Mouse (Mus musculus): ENCODE results near the gene Elovl5. TPM values are rescaled to one million over a fixed set of nuclear protein-coding genes. Genes with fewer than 3 reads are reported as not detected.

Gene Elovl5
- polyA plus RNA-seq, 1 experiment, result 6.4 TPM

DNA sequence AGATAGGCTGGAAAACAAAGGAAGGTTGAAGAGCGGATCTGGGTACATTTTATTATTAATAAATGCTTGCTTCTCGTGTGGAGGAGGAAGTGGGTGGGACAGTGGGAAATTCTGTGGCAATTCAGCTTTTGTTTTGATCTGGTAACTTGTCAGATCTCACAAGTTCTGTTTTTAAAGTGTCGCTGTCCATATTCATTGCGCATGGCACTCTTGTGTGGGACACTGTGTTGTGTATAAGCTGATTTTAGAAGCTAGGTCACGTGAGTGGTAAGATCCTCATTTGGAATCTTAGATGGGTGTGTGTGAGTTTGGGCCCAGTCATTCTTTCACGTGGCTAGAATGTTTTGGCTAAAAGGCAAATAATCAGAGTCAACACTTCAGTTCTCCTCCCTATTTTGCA, 44.2 kb downstream of the Elovl5 start:
- no peak for TF ChIP-seq GATA1 (IDR thresholded peaks at IDR 0.05; ENCODE audit: low read length)

DNA sequence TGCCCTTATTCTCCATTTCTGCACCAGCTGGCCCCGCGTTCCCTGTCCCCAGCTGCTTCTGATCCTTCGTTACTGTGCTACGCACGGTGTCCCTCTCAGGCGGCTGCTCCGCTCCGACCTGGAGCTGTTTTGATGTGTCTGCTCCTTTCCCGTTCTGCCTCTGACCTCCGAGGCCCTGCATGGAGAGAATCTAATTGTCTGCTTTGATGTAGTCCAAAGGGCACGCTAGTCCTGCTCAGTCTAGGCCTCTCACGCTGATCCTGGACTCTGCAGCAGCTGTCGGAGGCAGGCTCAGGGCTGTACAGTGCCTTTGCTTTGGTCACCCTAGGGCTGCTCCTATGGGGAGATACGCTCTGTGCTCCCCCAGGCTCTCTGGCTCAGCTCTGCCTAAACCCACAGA, 46.9 kb downstream of the Elovl5 start:
- TF ChIP-seq GATA1 (IDR thresholded peaks at IDR 0.05; ENCODE audit: low read length), result no peak

DNA sequence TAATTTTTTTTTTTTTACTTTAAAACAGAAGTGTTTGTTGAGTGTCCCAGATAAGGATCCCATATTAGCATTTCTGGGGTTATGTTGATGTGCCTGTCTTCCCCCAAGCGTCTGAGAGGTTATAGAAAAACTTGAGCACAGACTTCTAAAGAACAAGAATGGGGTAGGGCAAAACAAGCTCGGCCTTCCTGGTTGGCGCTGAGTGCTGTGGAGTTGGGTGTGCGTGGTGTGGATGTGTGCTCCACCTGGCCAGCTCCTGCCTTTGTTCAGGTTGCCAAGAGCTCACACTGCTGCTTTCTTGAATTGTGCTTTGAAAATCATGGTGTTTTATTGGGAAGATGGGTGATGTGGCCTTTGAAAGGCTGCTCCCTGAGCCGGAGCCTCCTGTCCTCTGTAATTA, 48.1 kb downstream of the Elovl5 start:
- TF ChIP-seq GATA1 (IDR thresholded peaks at IDR 0.05; ENCODE audit: low read length), result no peak

DNA sequence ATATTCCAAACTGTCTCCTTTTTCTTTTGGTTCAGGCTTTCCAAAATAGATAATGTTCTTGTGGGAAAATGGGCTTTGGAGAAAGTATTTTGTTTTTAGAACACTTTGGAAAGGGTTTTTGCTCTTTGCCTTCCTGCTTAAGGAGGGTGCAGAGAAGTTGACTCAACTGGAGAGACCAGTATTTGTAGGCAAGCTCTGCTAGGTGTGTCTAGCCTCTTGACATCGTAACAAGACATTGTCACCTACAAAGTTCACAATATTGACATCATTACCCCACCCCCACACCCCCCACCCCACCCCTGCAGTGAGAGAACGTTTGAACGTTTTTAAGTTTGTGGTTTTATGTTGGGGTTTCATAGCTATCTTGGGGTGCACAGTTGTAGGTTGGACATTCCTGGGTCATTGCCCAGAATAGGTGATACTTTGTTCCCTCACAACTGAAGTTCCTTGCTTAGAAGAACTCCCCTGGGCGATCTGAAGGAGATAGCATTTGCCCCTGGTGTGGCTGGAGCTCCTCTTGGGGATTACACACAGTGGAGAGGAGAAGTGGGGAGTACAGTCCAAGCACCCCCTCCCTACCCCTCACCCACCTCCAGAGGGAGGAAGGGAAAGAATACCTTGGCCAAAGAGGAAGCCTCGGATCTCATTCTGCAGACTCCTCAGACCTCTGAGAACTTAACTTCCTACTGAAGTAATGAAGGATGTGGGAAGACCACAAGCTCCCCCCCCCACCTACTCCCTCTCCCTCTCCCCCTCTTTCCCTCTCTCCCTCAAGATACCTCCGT, 48.8 kb downstream of the Elovl5 start:
- TF ChIP-seq GATA1 (IDR thresholded peaks at IDR 0.05; ENCODE audit: low read length), result no peak

DNA sequence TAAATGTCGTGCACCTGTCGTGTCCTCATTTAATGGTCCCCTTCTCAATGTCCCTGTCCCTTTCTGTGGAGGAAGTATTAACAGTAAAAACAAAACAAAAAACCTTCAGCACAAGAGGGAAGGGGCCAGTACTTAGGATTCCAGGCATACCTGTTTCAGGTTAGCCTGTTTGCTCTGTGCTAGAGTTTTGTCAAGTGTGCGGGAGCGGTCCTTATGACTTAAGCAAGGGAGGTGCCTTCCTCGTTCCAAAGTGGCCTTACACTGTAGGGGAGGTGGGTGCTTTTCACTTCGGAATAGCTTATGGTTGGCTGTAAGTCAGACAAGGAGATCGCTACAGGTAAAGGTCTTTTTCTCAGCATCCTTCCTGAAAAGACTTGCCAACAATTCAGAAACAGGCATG, 49.7 kb downstream of the Elovl5 start:
- no peak for TF ChIP-seq GATA1 (IDR thresholded peaks at IDR 0.05; ENCODE audit: low read length)

DNA sequence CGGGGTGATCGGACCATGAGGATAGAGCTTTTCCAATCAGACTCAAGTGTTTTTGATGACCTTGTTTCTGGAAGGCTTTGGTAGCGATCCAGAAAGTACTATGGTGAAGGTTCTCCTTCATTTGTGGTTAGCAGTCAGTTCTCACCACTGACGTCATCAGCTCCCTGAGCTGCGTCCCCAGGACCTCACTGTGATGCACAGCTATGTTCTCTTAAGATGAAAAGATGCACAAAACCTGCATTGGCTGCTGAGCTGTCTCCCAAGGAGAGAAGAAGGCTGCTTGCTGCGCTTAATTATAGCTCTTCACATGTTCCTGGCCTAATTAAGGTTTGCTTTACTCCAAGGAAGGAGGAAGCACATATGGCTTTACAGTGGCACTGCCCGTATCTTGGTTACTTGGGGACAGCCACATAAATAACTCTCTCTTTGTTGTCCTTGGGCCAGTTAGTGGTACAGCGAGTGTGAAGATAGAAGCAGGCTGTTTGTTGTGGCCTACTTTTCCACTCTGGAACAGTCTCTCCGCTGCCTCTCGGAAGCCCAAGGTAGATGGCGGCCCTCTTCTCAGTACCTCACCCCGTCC, 50.5 kb downstream of the Elovl5 start:
- no peak for TF ChIP-seq GATA1 (IDR thresholded peaks at IDR 0.05; ENCODE audit: low read length)

DNA sequence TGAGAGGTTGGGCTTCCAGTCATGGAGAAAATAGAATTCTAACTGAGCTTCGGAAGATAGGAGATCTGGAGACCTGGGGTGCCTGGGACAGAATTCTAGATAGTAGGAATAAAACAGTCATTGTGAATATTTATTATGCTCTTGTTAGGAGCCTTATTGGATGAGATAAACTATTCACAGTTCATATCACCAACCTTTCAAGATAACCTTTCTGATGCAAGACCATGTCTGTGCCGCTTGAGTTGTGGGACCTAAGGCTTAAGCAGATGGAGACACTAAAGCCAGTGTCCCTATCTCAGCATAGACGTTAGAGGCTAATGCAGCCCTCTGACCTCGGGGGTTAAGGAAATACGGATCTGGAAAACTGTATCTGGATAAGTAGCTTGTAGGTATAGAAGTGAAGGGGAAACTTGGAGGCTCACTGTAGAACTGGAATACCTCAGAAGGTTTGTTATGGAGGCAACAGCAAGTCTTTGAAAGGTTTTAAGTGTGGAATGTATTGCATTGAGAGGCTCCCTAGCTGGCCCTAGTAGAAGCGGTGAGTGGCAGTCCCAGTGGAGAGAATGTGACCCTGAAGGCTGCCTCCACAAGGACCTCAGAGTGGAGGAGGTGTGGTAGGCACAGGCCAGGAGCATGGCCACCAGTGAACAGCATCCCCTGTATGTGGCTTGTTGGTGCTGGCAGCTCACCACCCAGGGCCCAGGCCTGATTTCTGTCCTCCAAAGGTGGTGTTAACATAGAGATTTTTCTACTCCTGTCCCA, 52.2 kb downstream of the Elovl5 start:
- TF ChIP-seq GATA1 (IDR thresholded peaks at IDR 0.05; ENCODE audit: low read length), result no peak

DNA sequence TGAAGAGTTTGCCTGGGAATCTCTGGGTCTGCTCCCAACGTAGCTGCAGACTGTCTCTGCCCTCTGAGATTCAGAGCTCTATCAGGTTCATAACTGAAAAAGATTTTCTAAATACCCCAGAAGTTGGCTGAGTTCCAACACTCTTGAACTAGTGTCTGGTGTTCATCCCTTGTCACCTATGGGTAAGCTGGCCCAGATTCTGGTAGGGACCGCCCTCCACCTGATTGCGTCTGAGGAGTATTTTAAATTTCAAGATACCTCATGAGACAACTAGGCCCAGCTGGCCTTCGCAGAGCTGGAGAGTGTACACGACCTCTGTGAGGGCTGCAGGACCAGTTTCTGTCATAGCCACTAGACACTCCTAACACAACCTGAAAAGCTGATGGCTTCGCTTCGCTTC, 61.8 kb downstream of the Elovl5 start:
- no peak for TF ChIP-seq GATA1 (IDR thresholded peaks at IDR 0.05; ENCODE audit: low read length)

DNA sequence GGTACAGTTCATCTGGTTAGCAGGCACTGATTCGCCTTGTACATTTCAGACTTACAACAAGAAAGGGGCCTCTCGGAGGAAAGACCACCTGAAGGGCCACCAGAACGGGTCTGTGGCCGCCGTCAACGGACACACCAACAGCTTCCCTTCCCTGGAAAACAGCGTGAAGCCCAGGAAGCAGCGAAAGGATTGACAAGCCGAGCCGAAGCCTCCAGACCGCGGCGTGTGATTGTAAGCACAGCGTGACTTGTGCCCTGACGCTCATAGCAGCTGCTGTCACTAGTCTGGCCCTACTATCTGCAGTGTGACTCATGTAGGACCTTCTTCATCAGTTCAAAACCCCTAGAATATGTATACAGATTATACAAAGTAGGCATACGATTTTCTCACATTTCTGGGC, 65.5 kb downstream of the Elovl5 start:
- TF ChIP-seq GATA1 (IDR thresholded peaks at IDR 0.05; ENCODE audit: low read length), result no peak

DNA sequence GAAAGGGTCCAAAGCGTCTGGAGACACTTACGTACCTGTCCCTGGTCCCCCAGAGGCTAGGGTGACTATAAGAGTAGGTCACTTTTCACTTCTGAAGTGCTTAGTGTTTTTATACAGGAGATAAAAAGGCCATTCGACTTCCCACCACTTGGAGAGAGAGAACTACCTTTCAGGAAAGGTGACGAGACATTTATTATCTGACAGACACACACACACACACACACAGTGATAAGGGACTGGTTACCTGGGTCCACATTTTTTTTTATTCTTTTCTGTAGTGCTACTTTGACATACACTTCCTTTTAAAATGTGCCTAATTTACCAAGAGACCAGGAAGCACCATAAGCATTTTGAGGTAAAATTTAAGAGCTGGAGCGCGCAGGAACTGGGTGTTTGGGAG, 66.4 kb downstream of the Elovl5 start:
- TF ChIP-seq GATA1 (IDR thresholded peaks at IDR 0.05; ENCODE audit: low read length), result no peak

DNA sequence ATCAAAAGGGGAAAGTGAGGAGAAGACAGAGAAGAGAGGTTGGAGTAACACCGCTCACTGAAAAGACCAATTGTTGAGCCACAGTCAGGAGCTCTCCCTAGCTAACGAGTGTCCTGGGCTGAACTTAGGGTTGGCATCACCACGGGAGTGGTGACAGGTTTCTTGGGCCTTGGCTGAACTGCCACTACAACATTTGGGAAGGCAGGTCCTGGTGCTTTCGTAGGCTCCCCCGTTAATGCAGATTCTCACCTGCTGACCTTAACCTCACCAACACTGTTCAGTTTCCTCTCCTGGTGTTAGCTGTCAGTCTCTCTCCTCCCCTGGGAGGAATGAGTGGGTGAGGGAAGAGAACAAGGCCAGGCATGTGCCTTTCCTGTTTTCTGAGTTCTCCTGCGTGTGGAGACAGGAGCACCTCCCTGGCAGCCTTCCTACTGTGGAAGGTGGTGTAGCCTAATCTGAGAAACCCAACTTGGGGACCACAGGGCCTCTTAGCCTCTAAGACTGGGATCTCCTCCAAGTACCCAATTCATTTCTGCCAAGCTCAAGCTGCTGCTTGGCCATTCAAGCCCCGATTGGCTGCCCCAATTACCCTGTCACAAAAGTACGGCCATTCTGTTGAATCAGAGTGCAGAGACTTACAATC, 69.1 kb downstream of the Elovl5 start:
- no peak for TF ChIP-seq GATA1 (IDR thresholded peaks at IDR 0.05; ENCODE audit: low read length)

DNA sequence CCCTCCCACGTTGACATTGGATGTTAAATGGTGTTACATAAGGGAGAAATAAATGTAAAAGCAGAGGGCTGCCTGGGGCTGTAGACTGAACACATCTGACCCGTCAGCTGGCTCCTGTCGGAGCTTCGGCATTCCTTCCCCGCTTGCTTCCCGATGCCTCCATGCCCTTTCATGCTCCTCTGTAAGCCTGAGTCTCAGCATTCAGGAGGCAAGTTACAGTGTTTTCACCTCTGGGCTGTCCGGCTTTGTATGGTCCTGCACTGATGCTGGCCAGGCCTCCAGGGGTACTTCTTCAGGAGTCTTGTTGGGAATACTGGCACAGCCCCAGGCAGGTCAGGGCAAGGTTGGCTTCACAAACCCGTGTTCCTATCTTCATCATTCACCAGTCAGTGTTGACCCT, 72.5 kb downstream of the Elovl5 start:
- no peak for TF ChIP-seq GATA1 (IDR thresholded peaks at IDR 0.05; ENCODE audit: low read length)

DNA sequence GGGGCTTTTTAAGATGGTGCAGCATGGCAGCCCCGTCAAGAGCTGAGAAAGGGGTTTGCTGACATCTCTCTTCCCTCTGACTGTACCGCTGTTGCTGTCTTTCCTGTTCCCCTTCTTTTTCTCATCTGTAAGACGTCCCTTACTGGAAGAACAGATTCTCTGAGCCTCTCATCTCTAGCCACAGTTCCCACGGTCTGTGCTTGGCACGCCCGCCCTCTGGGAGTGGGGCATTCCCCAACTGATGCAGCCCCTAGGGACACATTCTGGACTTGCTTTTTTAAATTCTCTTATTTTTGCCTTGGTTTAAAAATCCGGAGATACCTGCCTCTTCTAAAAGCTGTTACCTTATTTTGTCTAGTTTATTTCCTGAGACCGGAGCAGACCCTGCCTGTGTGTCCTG, 73.1 kb downstream of the Elovl5 start:
- no peak for TF ChIP-seq GATA1 (IDR thresholded peaks at IDR 0.05; ENCODE audit: low read length)

DNA sequence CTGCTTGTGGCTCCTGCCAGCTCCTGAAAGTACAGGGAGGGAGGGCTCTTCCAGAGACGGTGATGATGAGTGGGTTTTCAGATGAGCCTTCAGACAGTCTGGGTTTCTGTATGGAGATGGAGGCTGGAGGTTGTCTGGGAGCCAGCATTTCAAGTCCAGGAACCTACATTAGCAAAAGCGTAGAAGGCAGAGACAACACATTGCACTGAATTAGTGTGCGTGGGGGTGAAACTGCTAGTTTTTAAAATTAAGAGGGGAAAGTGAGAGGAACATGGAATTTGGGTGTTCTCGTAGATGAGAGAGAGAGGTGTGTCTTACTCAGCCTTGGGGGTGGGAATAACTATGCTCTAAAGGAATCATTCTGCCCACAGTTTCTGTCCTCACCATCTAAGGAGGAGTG, 74.5 kb downstream of the Elovl5 start:
- TF ChIP-seq GATA1 (IDR thresholded peaks at IDR 0.05; ENCODE audit: low read length), result no peak

DNA sequence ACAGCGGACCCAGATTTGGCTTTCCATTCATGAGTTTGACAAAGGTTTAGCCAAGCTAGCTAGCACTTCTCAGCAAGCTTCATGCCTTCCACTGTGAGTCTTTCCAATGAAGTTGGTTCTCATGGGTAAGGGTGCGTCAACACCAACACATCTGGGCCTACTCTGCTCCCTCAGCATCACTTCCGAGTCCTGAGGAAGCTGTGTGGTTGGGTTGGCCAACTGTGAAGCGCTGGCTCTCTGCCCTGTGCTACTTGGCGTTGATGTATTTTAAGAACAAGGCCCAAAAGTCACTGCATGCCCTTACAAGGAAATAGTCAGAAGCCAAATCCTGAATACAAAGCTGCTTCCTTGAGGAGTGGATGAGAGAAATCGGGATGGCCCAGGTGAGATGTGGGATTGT, 75.1 kb downstream of the Elovl5 start:
- no peak for TF ChIP-seq GATA1 (IDR thresholded peaks at IDR 0.05; ENCODE audit: low read length)

DNA sequence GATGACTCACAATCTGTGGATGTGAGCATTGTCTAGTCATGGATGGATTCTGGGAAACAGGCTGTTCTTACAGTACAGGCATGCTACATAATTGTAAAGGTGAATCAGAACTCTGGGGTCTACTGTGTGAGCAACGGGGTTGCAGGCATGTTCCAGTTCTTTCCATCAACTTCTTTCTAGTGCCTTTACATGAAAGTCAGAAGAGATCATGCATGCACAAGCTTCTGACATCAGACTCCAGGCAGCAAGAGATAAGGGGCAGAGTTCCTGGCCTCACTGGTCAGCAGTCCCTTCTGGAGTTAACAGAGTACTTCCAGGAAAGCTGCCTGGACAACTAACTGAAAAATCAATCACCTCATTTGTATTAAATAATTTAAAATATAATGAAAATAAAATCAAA, 75.9 kb downstream of the Elovl5 start:
- no peak for TF ChIP-seq GATA1 (IDR thresholded peaks at IDR 0.05; ENCODE audit: low read length)

Data from G1E-ER4 (cell line).